Mouse (Mus musculus): ENCODE measurements at regions not wholly inside any gene's neighbourhood (a gene's known extent, or its start where the extent isn't known, plus 50 kb on each side); places are given as distances from the start of the nearest gene placed in this dataset.

DNA sequence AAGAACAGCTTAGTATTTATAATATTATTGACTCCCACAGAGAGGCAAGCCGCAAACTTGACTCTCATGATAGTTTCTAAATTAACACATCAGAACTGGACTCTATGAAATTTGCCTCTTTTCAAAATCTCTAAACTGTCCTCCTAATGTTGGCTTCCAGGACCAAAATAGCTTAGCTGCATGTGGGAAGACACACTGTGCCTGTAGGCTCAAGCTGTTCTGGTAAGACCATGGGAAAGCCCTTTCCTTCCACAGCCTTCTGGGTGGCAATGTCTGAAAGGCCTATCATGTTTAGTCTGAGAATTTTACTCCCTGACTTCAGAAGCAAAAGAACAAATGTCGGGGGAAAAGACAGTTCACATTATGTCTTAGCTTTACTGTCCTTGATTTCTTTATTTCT is 203.1 kb upstream of the Slc8a1 start:
- H3K9ac ChIP-seq (ENCODE audit: low read length) = no peak overlapping the region
- no peaks in the 10 kb centered on the region for H3K9me3 ChIP-seq (ENCODE audit: control insufficient read depth, low read length)
- H3K4me2 ChIP-seq (ENCODE audit: low read length) = no peak overlapping the region
- H3K27me3 ChIP-seq (replicated peaks; ENCODE audit: control insufficient read depth, insufficient read depth, low read length) = no peaks in the 10 kb centered on the region
- H3K27ac ChIP-seq (ENCODE audit: low read depth) = no peak overlapping the region
- 86% methylated on average over 2 of the region's 2 CpGs for WGBS
- DNase-seq (ENCODE audit: low spot score) (no peak), ATAC-seq (replicated peaks; ENCODE audit: low FRiP score, low TSS enrichment, low read depth) (no peak)
- H3K4me1 ChIP-seq (replicated peaks; ENCODE audit: control insufficient read depth, insufficient read depth, low read length) = no peaks in the 10 kb centered on the region
- no peaks in the 10 kb centered on the region for H3K36me3 ChIP-seq (ENCODE audit: control insufficient read depth, insufficient read depth, low read length)
- no peak overlapping the region for H3K4me3 ChIP-seq (ENCODE audit: low read depth, low read length)

DNA sequence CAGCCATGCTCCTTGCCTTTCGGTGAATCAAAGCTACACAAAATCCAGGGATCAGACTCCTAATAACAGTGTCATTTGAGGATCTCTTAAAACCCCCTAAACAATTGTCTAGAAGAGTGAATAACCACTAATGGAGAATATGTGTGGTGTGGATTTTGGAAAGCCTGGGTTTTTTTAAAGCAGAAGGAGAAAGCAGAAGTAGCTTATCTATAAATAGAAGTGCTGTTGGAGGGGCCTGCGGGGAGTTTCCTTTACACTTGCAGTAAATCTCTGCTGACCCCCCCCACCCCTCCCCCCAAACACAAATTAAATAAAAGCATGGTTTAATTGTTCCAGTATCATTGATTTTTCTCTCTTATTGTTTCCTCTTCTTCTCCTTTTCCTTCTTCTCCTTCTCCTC is 192.6 kb upstream of the Slc8a1 start:
- no peaks in the 10 kb centered on the region for H3K27me3 ChIP-seq (replicated peaks; ENCODE audit: control insufficient read depth, insufficient read depth, low read length)
- H3K36me3 ChIP-seq (ENCODE audit: control insufficient read depth, insufficient read depth, low read length) = no peaks in the 10 kb centered on the region
- H3K9ac ChIP-seq (ENCODE audit: low read length) = no peak overlapping the region
- H3K4me1 ChIP-seq (replicated peaks; ENCODE audit: control insufficient read depth, insufficient read depth, low read length) = no peaks in the 10 kb centered on the region
- no peaks in the 10 kb centered on the region for H3K9me3 ChIP-seq (ENCODE audit: control insufficient read depth, low read length)
- WGBS = 81% methylated on average over 2 of the region's 2 CpGs
- no peak overlapping the region for H3K4me2 ChIP-seq (ENCODE audit: low read length)
- DNase-seq (ENCODE audit: low spot score) = no peak
- H3K4me3 ChIP-seq (ENCODE audit: low read depth, low read length) = no peak overlapping the region
- no peak overlapping the region for H3K27ac ChIP-seq (ENCODE audit: low read depth)
- no peak for ATAC-seq (replicated peaks; ENCODE audit: low FRiP score, low TSS enrichment, low read depth)

DNA sequence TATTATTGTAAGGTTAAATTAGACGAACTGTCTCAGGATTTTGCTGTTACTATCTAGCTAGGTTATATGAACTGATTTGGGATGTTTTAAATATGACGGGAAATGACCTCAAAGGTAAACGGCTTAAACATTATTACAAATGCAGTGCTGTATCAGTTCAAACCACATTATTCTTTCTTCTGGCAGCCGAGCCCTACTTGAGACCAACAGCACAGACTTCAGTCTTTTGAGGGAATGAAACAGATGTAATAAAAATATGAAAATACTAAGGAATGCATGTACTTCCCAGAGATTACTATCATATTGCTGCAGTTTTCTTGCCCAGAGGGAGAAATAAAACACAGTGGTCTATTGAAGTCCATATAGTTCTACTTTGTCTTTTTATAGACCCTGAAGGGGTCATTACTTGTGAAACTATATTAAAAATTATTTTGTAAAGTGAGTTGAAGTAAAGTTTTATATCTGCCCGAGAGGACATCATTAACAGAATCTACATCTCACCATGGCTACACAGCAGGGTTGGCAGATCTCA is 168.4 kb upstream of the Slc8a1 start:
- WGBS = 82% methylated on average over 5 of the region's 5 CpGs
- DNase-seq (ENCODE audit: low spot score) (no peak), ATAC-seq (replicated peaks; ENCODE audit: low FRiP score, low TSS enrichment, low read depth) (no peak)
- no peaks in the 10 kb centered on the region for H3K36me3 ChIP-seq (ENCODE audit: control insufficient read depth, insufficient read depth, low read length)
- no peak overlapping the region for H3K9ac ChIP-seq (ENCODE audit: low read length)
- H3K4me3 ChIP-seq (ENCODE audit: low read depth, low read length) = no peak overlapping the region
- no peaks in the 10 kb centered on the region for H3K27me3 ChIP-seq (replicated peaks; ENCODE audit: control insufficient read depth, insufficient read depth, low read length)
- no peak overlapping the region for H3K4me2 ChIP-seq (ENCODE audit: low read length)
- no peaks in the 10 kb centered on the region for H3K9me3 ChIP-seq (ENCODE audit: control insufficient read depth, low read length)
- no peaks in the 10 kb centered on the region for H3K4me1 ChIP-seq (replicated peaks; ENCODE audit: control insufficient read depth, insufficient read depth, low read length)
- H3K27ac ChIP-seq (ENCODE audit: low read depth) = no peak overlapping the region

DNA sequence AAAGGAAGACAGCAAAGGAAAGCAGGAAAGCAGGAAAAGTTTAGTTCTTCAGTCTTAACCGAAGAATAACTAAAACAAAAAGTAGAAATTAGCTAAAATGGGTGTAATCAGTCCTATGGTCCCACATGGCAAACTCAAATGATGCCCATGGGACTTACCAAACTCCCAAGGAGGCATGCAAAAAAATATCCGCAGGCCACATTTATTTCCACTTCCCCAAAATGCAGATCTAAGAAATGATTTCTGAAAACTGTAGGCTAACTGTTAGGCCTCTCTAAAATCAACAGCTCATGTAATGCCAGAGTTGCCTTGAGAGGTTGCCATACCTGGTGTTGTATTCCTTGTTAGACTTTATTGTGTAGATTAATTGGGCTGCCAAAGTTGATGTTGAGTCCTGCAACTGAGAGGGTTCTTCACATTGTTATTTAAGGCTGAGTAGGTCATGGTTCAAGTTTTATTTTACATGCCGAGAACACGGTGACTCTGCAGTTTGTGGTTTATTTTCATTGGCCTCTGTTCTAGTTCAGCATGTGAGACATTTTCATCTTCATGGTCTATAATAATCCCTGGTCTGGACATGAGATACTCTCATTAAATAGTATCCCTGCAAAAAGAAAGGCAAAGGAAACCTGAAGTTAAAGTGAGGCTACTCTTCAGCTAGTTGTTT is 164.0 kb upstream of the Slc8a1 start:
- no peaks in the 10 kb centered on the region for H3K27me3 ChIP-seq (replicated peaks; ENCODE audit: control insufficient read depth, insufficient read depth, low read length)
- H3K4me1 ChIP-seq (replicated peaks; ENCODE audit: control insufficient read depth, insufficient read depth, low read length) = no peaks in the 10 kb centered on the region
- no peak overlapping the region for H3K27ac ChIP-seq (ENCODE audit: low read depth)
- no peak for DNase-seq (ENCODE audit: low spot score)
- no peaks in the 10 kb centered on the region for H3K36me3 ChIP-seq (ENCODE audit: control insufficient read depth, insufficient read depth, low read length)
- H3K9me3 ChIP-seq (ENCODE audit: control insufficient read depth, low read length) = 0 out of 2 replicates have a peak, but pooled peaks cover 3% of the 10 kb centered on the region
- H3K4me3 ChIP-seq (ENCODE audit: low read depth, low read length) = no peak overlapping the region
- WGBS = 88% methylated on average over 4 of the region's 4 CpGs
- no peak overlapping the region for H3K4me2 ChIP-seq (ENCODE audit: low read length)
- ATAC-seq (replicated peaks; ENCODE audit: low FRiP score, low TSS enrichment, low read depth) = no peak
- no peak overlapping the region for H3K9ac ChIP-seq (ENCODE audit: low read length)

DNA sequence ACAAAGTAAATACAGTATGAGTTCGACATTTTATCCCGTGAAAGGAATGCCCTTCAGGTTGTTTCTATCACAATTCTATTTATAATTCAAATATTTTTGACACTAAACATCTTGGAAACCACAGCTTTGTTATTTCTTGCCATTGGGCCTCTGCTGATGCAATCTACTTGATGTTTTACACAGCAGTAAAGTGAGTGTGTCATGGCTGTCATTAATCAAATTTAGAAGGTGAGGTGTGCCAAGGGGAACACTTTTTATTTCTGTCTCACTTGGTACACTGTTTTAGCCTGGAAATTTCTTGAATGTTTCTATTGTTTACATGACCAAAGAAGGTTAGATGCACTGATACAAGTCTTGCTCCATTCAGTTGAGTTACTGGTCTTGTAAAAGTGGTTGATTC is 160.8 kb upstream of the Slc8a1 start:
- no peak for ATAC-seq (replicated peaks; ENCODE audit: low FRiP score, low TSS enrichment, low read depth)
- no peak for DNase-seq (ENCODE audit: low spot score)
- no peaks in the 10 kb centered on the region for H3K4me1 ChIP-seq (replicated peaks; ENCODE audit: control insufficient read depth, insufficient read depth, low read length)
- 77% methylated on average over 2 of the region's 2 CpGs for WGBS
- H3K4me3 ChIP-seq (ENCODE audit: low read depth, low read length) = no peak overlapping the region
- 0 out of 2 replicates have a peak, but pooled peaks cover 3% of the 10 kb centered on the region for H3K9me3 ChIP-seq (ENCODE audit: control insufficient read depth, low read length)
- no peaks in the 10 kb centered on the region for H3K36me3 ChIP-seq (ENCODE audit: control insufficient read depth, insufficient read depth, low read length)
- no peaks in the 10 kb centered on the region for H3K27me3 ChIP-seq (replicated peaks; ENCODE audit: control insufficient read depth, insufficient read depth, low read length)
- no peak overlapping the region for H3K4me2 ChIP-seq (ENCODE audit: low read length)
- no peak overlapping the region for H3K27ac ChIP-seq (ENCODE audit: low read depth)
- no peak overlapping the region for H3K9ac ChIP-seq (ENCODE audit: low read length)

DNA sequence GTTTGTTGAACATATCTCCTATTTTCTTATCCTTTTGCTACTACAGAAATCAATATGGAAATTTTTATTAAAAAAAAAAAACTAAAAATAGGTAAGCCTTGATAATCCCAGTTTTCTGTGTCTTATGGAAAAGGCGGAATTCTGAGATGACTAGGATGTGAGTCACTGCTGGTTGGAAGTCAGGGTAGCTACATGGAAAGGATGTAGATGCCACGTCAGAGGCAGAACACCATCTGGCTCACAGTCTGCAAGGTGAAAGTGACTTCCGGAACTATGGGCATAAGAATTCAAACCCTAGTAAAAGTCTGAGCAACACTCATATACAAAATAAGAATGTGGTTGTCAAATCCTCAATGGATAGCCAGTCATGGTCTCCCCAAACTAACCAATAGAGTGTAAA is 140.0 kb upstream of the Slc8a1 start:
- ATAC-seq (replicated peaks; ENCODE audit: low FRiP score, low TSS enrichment, low read depth) = no peak
- no peaks in the 10 kb centered on the region for H3K9me3 ChIP-seq (ENCODE audit: control insufficient read depth, low read length)
- peaks cover 3% of the 10 kb centered on the region; the same call in 1 of the 2 replicates for H3K27me3 ChIP-seq (replicated peaks; ENCODE audit: control insufficient read depth, insufficient read depth, low read length)
- no peak for DNase-seq (ENCODE audit: low spot score)
- H3K4me1 ChIP-seq (replicated peaks; ENCODE audit: control insufficient read depth, insufficient read depth, low read length) = no peaks in the 10 kb centered on the region
- no peak overlapping the region for H3K4me2 ChIP-seq (ENCODE audit: low read length)
- no peak overlapping the region for H3K9ac ChIP-seq (ENCODE audit: low read length)
- H3K4me3 ChIP-seq (ENCODE audit: low read depth, low read length) = no peak overlapping the region
- no peak overlapping the region for H3K27ac ChIP-seq (ENCODE audit: low read depth)
- no peaks in the 10 kb centered on the region for H3K36me3 ChIP-seq (ENCODE audit: control insufficient read depth, insufficient read depth, low read length)
- WGBS = 84% methylated on average over 3 of the region's 3 CpGs

DNA sequence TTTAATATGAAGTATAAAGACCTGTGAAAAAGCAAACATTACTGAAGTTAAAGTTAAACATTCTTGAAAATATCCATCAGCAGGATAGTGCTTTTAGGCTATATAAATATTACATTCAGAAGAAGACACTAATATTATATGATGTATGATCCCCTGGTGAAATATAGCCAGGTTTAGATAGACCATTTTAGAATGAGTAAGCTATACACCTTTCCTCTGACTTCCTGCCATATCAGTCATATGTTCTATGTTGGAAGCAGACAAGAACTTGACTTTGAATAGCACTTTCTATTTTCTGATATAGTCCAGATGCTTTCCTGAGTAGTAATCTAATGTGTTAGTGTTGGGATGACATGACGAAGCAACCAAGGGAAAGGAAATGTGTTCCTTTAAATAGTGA is 128.5 kb upstream of the Slc8a1 start:
- DNase-seq (ENCODE audit: low spot score) = no peak
- peak; percentile 75 for ATAC-seq (replicated peaks; ENCODE audit: low FRiP score, low TSS enrichment, low read depth)
- Histone ChIP-seq H3K9me3 (ENCODE audit: control insufficient read depth, low read length) (no peaks in the 10 kb centered on the region), H3K4me3 (ENCODE audit: low read depth, low read length) (no peak overlapping the region), H3K9ac (ENCODE audit: low read length) (no peak overlapping the region), H3K27me3 (replicated peaks; ENCODE audit: control insufficient read depth, insufficient read depth, low read length) (peaks cover 15% of the 10 kb centered on the region; the same call in 1 of the 2 replicates), H3K4me1 (replicated peaks; ENCODE audit: control insufficient read depth, insufficient read depth, low read length) (no peaks in the 10 kb centered on the region), H3K36me3 (ENCODE audit: control insufficient read depth, insufficient read depth, low read length) (no peaks in the 10 kb centered on the region), H3K4me2 (ENCODE audit: low read length) (no peak overlapping the region), H3K27ac (ENCODE audit: low read depth) (no peak overlapping the region)
- WGBS = 26% methylated on average over 1 of the region's 1 CpGs

DNA sequence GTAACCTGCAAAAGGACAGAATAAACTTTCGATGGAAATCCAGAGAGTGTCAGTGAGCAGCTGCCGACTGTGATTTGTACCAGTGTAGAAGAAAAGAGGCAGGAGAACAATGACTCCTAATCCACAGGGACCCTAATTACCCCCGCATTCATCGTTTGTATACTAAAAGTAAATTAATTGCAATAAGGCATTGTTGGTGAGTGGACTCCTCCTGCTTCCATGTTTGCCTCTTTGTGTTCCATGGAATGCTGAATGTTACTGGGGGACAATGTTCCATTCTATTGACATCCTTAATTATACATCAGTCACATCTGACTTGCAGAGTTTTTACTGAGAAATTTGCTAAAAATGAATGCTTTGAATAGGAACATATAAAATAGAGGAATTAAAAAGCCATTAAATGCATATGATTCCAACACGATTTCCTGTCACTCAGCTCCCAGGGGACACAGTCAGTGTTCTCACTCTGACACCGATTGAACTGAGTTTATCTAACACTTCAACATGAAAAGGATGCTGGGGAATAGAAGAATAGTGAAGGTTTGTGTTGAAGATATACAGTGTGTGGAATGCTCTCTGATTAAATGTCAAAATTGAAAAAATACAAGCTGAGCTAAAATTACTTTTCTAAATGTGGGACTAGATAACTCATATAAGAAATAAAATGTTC is 111.3 kb upstream of the Slc8a1 start:
- Histone ChIP-seq H3K4me2 (ENCODE audit: low read length) (no peak overlapping the region), H3K4me1 (replicated peaks; ENCODE audit: control insufficient read depth, insufficient read depth, low read length) (no peaks in the 10 kb centered on the region), H3K27me3 (replicated peaks; ENCODE audit: control insufficient read depth, insufficient read depth, low read length) (no peaks in the 10 kb centered on the region), H3K36me3 (ENCODE audit: control insufficient read depth, insufficient read depth, low read length) (no peaks in the 10 kb centered on the region), H3K9ac (ENCODE audit: low read length) (no peak overlapping the region), H3K27ac (ENCODE audit: low read depth) (no peak overlapping the region), H3K4me3 (ENCODE audit: low read depth, low read length) (no peak overlapping the region), H3K9me3 (ENCODE audit: control insufficient read depth, low read length) (no peaks in the 10 kb centered on the region)
- WGBS = 54% methylated on average over 6 of the region's 6 CpGs
- no peak for ATAC-seq (replicated peaks; ENCODE audit: low FRiP score, low TSS enrichment, low read depth)
- no peak for DNase-seq (ENCODE audit: low spot score)

DNA sequence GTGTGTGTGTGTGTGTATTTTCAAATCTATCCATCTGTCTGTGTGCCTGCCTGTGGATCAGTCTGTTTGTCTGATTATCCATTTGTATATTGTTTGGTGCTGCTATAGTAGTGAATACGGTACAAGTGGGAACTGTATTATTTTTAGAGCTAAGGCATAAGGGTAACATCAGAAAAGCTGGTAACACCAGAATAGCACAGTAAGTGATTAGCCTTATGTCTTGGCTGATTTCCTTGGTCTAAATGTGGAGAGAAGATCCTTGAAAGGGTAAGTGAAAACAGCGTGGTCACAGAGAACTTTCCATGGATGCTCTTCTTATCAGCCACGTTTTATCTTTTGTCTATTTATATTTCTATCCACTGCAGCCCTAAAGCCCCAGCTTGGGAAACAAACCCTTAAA is 105.6 kb upstream of the Slc8a1 start:
- WGBS = 67% methylated on average over 3 of the region's 3 CpGs
- no peaks in the 10 kb centered on the region for H3K27me3 ChIP-seq (replicated peaks; ENCODE audit: control insufficient read depth, insufficient read depth, low read length)
- H3K9ac ChIP-seq (ENCODE audit: low read length) = no peak overlapping the region
- H3K4me3 ChIP-seq (ENCODE audit: low read depth, low read length) = no peak overlapping the region
- H3K9me3 ChIP-seq (ENCODE audit: control insufficient read depth, low read length) = no peaks in the 10 kb centered on the region
- ATAC-seq (replicated peaks; ENCODE audit: low FRiP score, low TSS enrichment, low read depth) = no peak
- H3K4me1 ChIP-seq (replicated peaks; ENCODE audit: control insufficient read depth, insufficient read depth, low read length) = no peaks in the 10 kb centered on the region
- no peak for DNase-seq (ENCODE audit: low spot score)
- H3K36me3 ChIP-seq (ENCODE audit: control insufficient read depth, insufficient read depth, low read length) = no peaks in the 10 kb centered on the region
- H3K4me2 ChIP-seq (ENCODE audit: low read length) = no peak overlapping the region
- no peak overlapping the region for H3K27ac ChIP-seq (ENCODE audit: low read depth)

Measured in intestine, embryonic 14.5 days (tissue).